Mouse (Mus musculus): ENCODE measurements at regions not wholly inside any gene's neighbourhood (a gene's known extent, or its start where the extent isn't known, plus 50 kb on each side); places are given as distances from the start of the nearest gene placed in this dataset.

GRCm38 (mm10) chrX:99246051-99246450 lies 110.1 kb downstream of the Efnb1 start:
- WGBS: 82% methylated on average over 8 of the region's 8 CpGs
- no peaks in the 10 kb centered on the region for H3K9me3 ChIP-seq (ENCODE audit: control insufficient read depth, low read length)
- no peak overlapping the region for H3K4me2 ChIP-seq (ENCODE audit: low read depth, low read length)
- H3K36me3 ChIP-seq (ENCODE audit: control insufficient read depth, insufficient read depth, low read length): no peaks in the 10 kb centered on the region
- H3K27me3 ChIP-seq (ENCODE audit: control insufficient read depth, insufficient read depth, low read depth, low read length): peaks cover 9% of the 10 kb centered on the region
- no peak for ATAC-seq (ENCODE audit: low read depth)
- H3K27ac ChIP-seq (ENCODE audit: low read length): no peak overlapping the region
- no peak overlapping the region for H3K9ac ChIP-seq (ENCODE audit: low read length)
- 0 out of 2 replicates have a peak, but pooled peaks cover 7% of the 10 kb centered on the region for H3K4me1 ChIP-seq (replicated peaks; ENCODE audit: control insufficient read depth, insufficient read depth, low read length)
- no peak overlapping the region for H3K4me3 ChIP-seq (ENCODE audit: low read length)

- Histone ChIP-seq H3K4me3 (ENCODE audit: low read length) (no peak overlapping the region), H3K27me3 (ENCODE audit: control insufficient read depth, insufficient read depth, low read depth, low read length) (peaks cover 9% of the 10 kb centered on the region), H3K9me3 (ENCODE audit: control insufficient read depth, low read length) (no peaks in the 10 kb centered on the region), H3K36me3 (ENCODE audit: control insufficient read depth, insufficient read depth, low read length) (no peaks in the 10 kb centered on the region), H3K27ac (ENCODE audit: low read length) (no peak overlapping the region), H3K4me2 (ENCODE audit: low read depth, low read length) (no peak overlapping the region), H3K4me1 (replicated peaks; ENCODE audit: control insufficient read depth, insufficient read depth, low read length) (0 out of 2 replicates have a peak, but pooled peaks cover 7% of the 10 kb centered on the region), H3K9ac (ENCODE audit: low read length) (no peak overlapping the region)
- 91% methylated on average over 3 of the region's 3 CpGs for WGBS
- ATAC-seq (ENCODE audit: low read depth): no peak
Measured at GRCm38 (mm10) chrX:99245541-99245940, 109.6 kb downstream of the Efnb1 start.

GRCm38 (mm10) chrX:99243251-99243650 lies 107.3 kb downstream of the Efnb1 start:
- Histone ChIP-seq H3K4me2 (ENCODE audit: low read depth, low read length) (no peak overlapping the region), H3K27ac (ENCODE audit: low read length) (no peak overlapping the region), H3K27me3 (ENCODE audit: control insufficient read depth, insufficient read depth, low read depth, low read length) (peaks cover 9% of the 10 kb centered on the region), H3K4me1 (replicated peaks; ENCODE audit: control insufficient read depth, insufficient read depth, low read length) (0 out of 2 replicates have a peak, but pooled peaks cover 7% of the 10 kb centered on the region), H3K36me3 (ENCODE audit: control insufficient read depth, insufficient read depth, low read length) (no peaks in the 10 kb centered on the region), H3K9me3 (ENCODE audit: control insufficient read depth, low read length) (no peaks in the 10 kb centered on the region), H3K9ac (ENCODE audit: low read length) (no peak overlapping the region), H3K4me3 (ENCODE audit: low read length) (no peak overlapping the region)
- WGBS: 80% methylated on average over 5 of the region's 5 CpGs
- ATAC-seq (ENCODE audit: low read depth): no peak

GRCm38 (mm10) chrX:99241684-99242118 lies 105.8 kb downstream of the Efnb1 start:
- H3K27me3 ChIP-seq (ENCODE audit: control insufficient read depth, insufficient read depth, low read depth, low read length): peaks cover 9% of the 10 kb centered on the region
- no peaks in the 10 kb centered on the region for H3K36me3 ChIP-seq (ENCODE audit: control insufficient read depth, insufficient read depth, low read length)
- peak; percentile 86 for ATAC-seq (ENCODE audit: low read depth)
- no peak overlapping the region for H3K4me3 ChIP-seq (ENCODE audit: low read length)
- no peak overlapping the region for H3K9ac ChIP-seq (ENCODE audit: low read length)
- peak overlapping the region; percentile 73 for H3K27ac ChIP-seq (ENCODE audit: low read length)
- 29% methylated on average over 5 of the region's 5 CpGs for WGBS
- 0 out of 2 replicates have a peak, but pooled peaks cover 7% of the 10 kb centered on the region for H3K4me1 ChIP-seq (replicated peaks; ENCODE audit: control insufficient read depth, insufficient read depth, low read length)
- H3K9me3 ChIP-seq (ENCODE audit: control insufficient read depth, low read length): no peaks in the 10 kb centered on the region
- no peak overlapping the region for H3K4me2 ChIP-seq (ENCODE audit: low read depth, low read length)

- ATAC-seq (ENCODE audit: low read depth): peak; percentile 62
Measured at GRCm38 (mm10) chrX:99233035-99233434, 97.1 kb downstream of the Efnb1 start.

GRCm38 (mm10) chrX:99232331-99232730 lies 96.4 kb downstream of the Efnb1 start:
- H3K9me3 ChIP-seq (ENCODE audit: control insufficient read depth, low read length): no peaks in the 10 kb centered on the region
- no peak overlapping the region for H3K4me2 ChIP-seq (ENCODE audit: low read depth, low read length)
- no peak overlapping the region for H3K9ac ChIP-seq (ENCODE audit: low read length)
- ATAC-seq (ENCODE audit: low read depth): 0 out of 2 replicates have a peak, but pooled peaks have one; percentile 15
- H3K27me3 ChIP-seq (ENCODE audit: control insufficient read depth, insufficient read depth, low read depth, low read length): no peaks in the 10 kb centered on the region; the same call in none of the 2 replicates
- WGBS: 41% methylated on average over 7 of the region's 7 CpGs
- no peak overlapping the region for H3K4me3 ChIP-seq (ENCODE audit: low read length)
- H3K36me3 ChIP-seq (ENCODE audit: control insufficient read depth, insufficient read depth, low read length): no peaks in the 10 kb centered on the region
- H3K27ac ChIP-seq (ENCODE audit: low read length): no peak overlapping the region
- H3K4me1 ChIP-seq (replicated peaks; ENCODE audit: control insufficient read depth, insufficient read depth, low read length): peaks cover 4% of the 10 kb centered on the region

More at GRCm38 (mm10) chrX:99233035-99233434, 97.1 kb downstream of the Efnb1 start:
- WGBS: 63% methylated on average over 3 of the region's 3 CpGs
- H3K4me3 ChIP-seq (ENCODE audit: low read length): no peak overlapping the region
- H3K4me1 ChIP-seq (replicated peaks; ENCODE audit: control insufficient read depth, insufficient read depth, low read length): peaks cover 4% of the 10 kb centered on the region
- no peak overlapping the region for H3K9ac ChIP-seq (ENCODE audit: low read length)
- H3K27ac ChIP-seq (ENCODE audit: low read length): no peak overlapping the region
- no peaks in the 10 kb centered on the region for H3K36me3 ChIP-seq (ENCODE audit: control insufficient read depth, insufficient read depth, low read length)
- H3K27me3 ChIP-seq (ENCODE audit: control insufficient read depth, insufficient read depth, low read depth, low read length): no peaks in the 10 kb centered on the region; the same call in none of the 2 replicates
- H3K4me2 ChIP-seq (ENCODE audit: low read depth, low read length): no peak overlapping the region
- H3K9me3 ChIP-seq (ENCODE audit: control insufficient read depth, low read length): no peaks in the 10 kb centered on the region

GRCm38 (mm10) chrX:99225111-99225752 lies 89.3 kb downstream of the Efnb1 start:
- Histone ChIP-seq H3K27ac (ENCODE audit: low read length) (no peak overlapping the region), H3K9ac (ENCODE audit: low read length) (no peak overlapping the region), H3K9me3 (ENCODE audit: control insufficient read depth, low read length) (no peaks in the 10 kb centered on the region), H3K4me3 (ENCODE audit: low read length) (no peak overlapping the region), H3K4me1 (replicated peaks; ENCODE audit: control insufficient read depth, insufficient read depth, low read length) (no peaks in the 10 kb centered on the region), H3K36me3 (ENCODE audit: control insufficient read depth, insufficient read depth, low read length) (no peaks in the 10 kb centered on the region), H3K4me2 (ENCODE audit: low read depth, low read length) (no peak overlapping the region), H3K27me3 (ENCODE audit: control insufficient read depth, insufficient read depth, low read depth, low read length) (no peaks in the 10 kb centered on the region; the same call in none of the 2 replicates)
- peak; percentile 81 for ATAC-seq (ENCODE audit: low read depth)
- 38% methylated on average over 7 of the region's 7 CpGs for WGBS

GRCm38 (mm10) chrX:99222017-99222416 lies 86.1 kb downstream of the Efnb1 start:
- no peak overlapping the region for H3K4me2 ChIP-seq (ENCODE audit: low read depth, low read length)
- H3K4me1 ChIP-seq (replicated peaks; ENCODE audit: control insufficient read depth, insufficient read depth, low read length): peaks cover 6% of the 10 kb centered on the region
- ATAC-seq (ENCODE audit: low read depth): no peak
- 70% methylated on average over 5 of the region's 5 CpGs for WGBS
- no peak overlapping the region for H3K4me3 ChIP-seq (ENCODE audit: low read length)
- no peaks in the 10 kb centered on the region for H3K9me3 ChIP-seq (ENCODE audit: control insufficient read depth, low read length)
- H3K27ac ChIP-seq (ENCODE audit: low read length): no peak overlapping the region
- no peak overlapping the region for H3K9ac ChIP-seq (ENCODE audit: low read length)
- H3K36me3 ChIP-seq (ENCODE audit: control insufficient read depth, insufficient read depth, low read length): no peaks in the 10 kb centered on the region
- peaks cover under 1% of the 10 kb centered on the region for H3K27me3 ChIP-seq (ENCODE audit: control insufficient read depth, insufficient read depth, low read depth, low read length)

GRCm38 (mm10) chrX:99220674-99221455 lies 84.9 kb downstream of the Efnb1 start:
- no peaks in the 10 kb centered on the region for H3K9me3 ChIP-seq (ENCODE audit: control insufficient read depth, low read length)
- WGBS: 70% methylated on average over 8 of the region's 8 CpGs
- no peak overlapping the region for H3K27ac ChIP-seq (ENCODE audit: low read length)
- H3K36me3 ChIP-seq (ENCODE audit: control insufficient read depth, insufficient read depth, low read length): no peaks in the 10 kb centered on the region
- no peak overlapping the region for H3K4me2 ChIP-seq (ENCODE audit: low read depth, low read length)
- no peak overlapping the region for H3K9ac ChIP-seq (ENCODE audit: low read length)
- no peak overlapping the region for H3K4me3 ChIP-seq (ENCODE audit: low read length)
- ATAC-seq (ENCODE audit: low read depth): no peak
- H3K4me1 ChIP-seq (replicated peaks; ENCODE audit: control insufficient read depth, insufficient read depth, low read length): peaks cover 8% of the 10 kb centered on the region
- H3K27me3 ChIP-seq (ENCODE audit: control insufficient read depth, insufficient read depth, low read depth, low read length): peaks cover 2% of the 10 kb centered on the region; the same call in 1 of the 2 replicates
